8 mouse cellular contexts compared by ENCODE assay signal in the genomic region with DNA sequence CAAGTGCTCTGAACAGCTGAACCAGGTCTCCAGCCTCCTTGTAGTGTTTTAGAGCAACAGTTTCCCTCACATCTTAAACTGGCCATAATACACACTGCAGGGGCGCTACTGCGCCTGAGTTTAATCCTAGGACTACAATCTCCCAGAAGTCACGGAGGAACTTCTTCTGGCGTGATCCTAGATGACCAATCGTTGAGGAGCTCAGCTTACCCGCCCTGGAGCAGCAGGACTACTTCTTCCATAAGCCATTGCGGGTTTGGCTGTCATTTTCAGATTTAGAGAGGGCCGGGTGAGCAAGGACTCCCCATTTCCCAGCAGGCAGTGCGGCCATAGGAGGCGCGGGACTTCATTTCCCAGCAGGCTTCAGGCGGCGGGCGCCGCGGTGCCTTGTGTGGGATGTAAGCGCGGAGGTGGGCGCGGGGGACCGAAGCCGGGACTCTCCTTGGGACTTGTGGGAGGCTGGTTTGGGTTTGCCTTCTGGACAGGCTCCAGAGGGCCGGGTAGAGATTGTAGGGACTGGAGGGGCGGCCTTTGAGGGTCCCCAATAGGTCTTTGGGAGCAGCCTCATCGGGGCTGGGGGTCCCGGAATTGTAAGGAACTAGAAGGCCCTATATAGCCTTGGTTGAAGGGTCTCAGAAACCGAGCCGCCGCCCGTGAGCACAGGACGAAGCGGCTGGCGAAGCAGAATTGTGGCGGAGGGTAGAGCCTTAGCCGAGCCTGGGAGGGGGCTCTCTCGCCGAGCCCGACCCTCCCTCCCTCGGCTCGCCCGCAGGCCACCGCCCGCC. TPM values are rescaled to one million over a fixed set of nuclear protein-coding genes. Genes with fewer than 3 reads are reported as not detected.
A peak's percentile ranks its signal among the peaks of the same experiment; 100 is the strongest.
DNase-seq lines count a peak whose midpoint lies in the region; ATAC-seq lines count a peak whose summit lies in the region.

A gene (plus strand): TSS at position 307 of the 785 bp plus-strand sequence.

- H3K9me3 ChIP-seq in heart, embryonic 14.5 days (ENCODE audit: control insufficient read depth, low read length): no peaks in the 10 kb centered on the region
- no peaks in the 10 kb centered on the region for H3K9me3 ChIP-seq in liver, embryonic 13.5 days (replicated peaks)
- H3K9me3 ChIP-seq in stomach, embryonic 16.5 days (replicated peaks; ENCODE audit: control insufficient read depth, low read length): no peaks in the 10 kb centered on the region

- peaks cover 18 to 23% of the 10 kb centered on the region in 2 experiments for H3K4me1 ChIP-seq in heart, embryonic 14.5 days (ENCODE audit: control insufficient read depth in 2 of 2, insufficient read depth in 2 of 2, low read length in 2 of 2)
- H3K4me1 ChIP-seq in liver, embryonic 13.5 days (replicated peaks): peaks cover 62% of the 10 kb centered on the region
- H3K4me1 ChIP-seq in stomach, embryonic 16.5 days (ENCODE audit: control insufficient read depth, insufficient read depth, low read length): peaks cover 24% of the 10 kb centered on the region

- peaks cover 33% of the 10 kb centered on the region for H3K36me3 ChIP-seq in heart, embryonic 14.5 days (ENCODE audit: control insufficient read depth, insufficient read depth, low read length)
- peaks cover 33% of the 10 kb centered on the region for H3K36me3 ChIP-seq in liver, embryonic 13.5 days
- H3K36me3 ChIP-seq in stomach, embryonic 16.5 days (ENCODE audit: control insufficient read depth, insufficient read depth, low read length): peaks cover 9% of the 10 kb centered on the region; the same call in 1 of the 2 replicates

- DNase-seq in c-Kit-negative CD71-positive TER-119-positive erythroid progenitor cells, embryonic 14.5 days (ENCODE audit: low read depth, low spot score): peak; percentile 78
- peak; percentile 95 for DNase-seq in fibroblast of lung, adult 2 months (ENCODE audit: low read depth)
- DNase-seq in kidney, postnatal 14 days: peak; percentile 97
- peak; percentile 88 for DNase-seq in liver, embryonic 13.5 days
- DNase-seq in neural tube, embryonic 10.5 days (ENCODE audit: extremely low spot score, low spot score): peak; percentile 91

- peak within 1 kb of the TSS; percentile 92 for H3K9ac ChIP-seq in heart, embryonic 14.5 days (ENCODE audit: low read length)
- peak within 1 kb of the TSS; percentile 92 for H3K9ac ChIP-seq in liver, embryonic 13.5 days
- peak within 1 kb of the TSS; percentile 84 for H3K9ac ChIP-seq in stomach, embryonic 16.5 days (ENCODE audit: low read length)

- H3K4me3 ChIP-seq in heart, embryonic 14.5 days (ENCODE audit: control insufficient read depth in 1 of 2, insufficient read depth in 1 of 2, low read depth in 1 of 2, low read length in 2 of 2): peak within 1 kb of the TSS; percentile 67 to 93
- H3K4me3 ChIP-seq in liver, embryonic 13.5 days (replicated peaks): peak within 1 kb of the TSS; percentile 83
- H3K4me3 ChIP-seq in stomach, embryonic 16.5 days (replicated peaks; ENCODE audit: low read length): peak within 1 kb of the TSS; percentile 71

- no peaks in the 10 kb centered on the region for H3K27me3 ChIP-seq in heart, embryonic 14.5 days (ENCODE audit: control insufficient read depth, insufficient read depth, low read length)
- H3K27me3 ChIP-seq in liver, embryonic 13.5 days: no peaks in the 10 kb centered on the region
- H3K27me3 ChIP-seq in stomach, embryonic 16.5 days (ENCODE audit: control insufficient read depth, insufficient read depth, low read length): no peaks in the 10 kb centered on the region

- peak within 1 kb of the TSS; percentile 79 to 92 for H3K27ac ChIP-seq in heart, embryonic 14.5 days (replicated peaks in 1 of 2; ENCODE audit: control insufficient read depth in 1 of 2, insufficient read depth in 1 of 2, low read depth in 2 of 2, low read length in 2 of 2)
- H3K27ac ChIP-seq in liver, embryonic 13.5 days: peak within 1 kb of the TSS; percentile 79
- H3K27ac ChIP-seq in stomach, embryonic 16.5 days (ENCODE audit: low read length): peak within 1 kb of the TSS; percentile 80

- H3K4me2 ChIP-seq in heart, embryonic 14.5 days (ENCODE audit: low read length): peak within 1 kb of the TSS; percentile 94
- H3K4me2 ChIP-seq in liver, embryonic 13.5 days: peak within 1 kb of the TSS; percentile 98
- H3K4me2 ChIP-seq in stomach, embryonic 16.5 days (ENCODE audit: low read depth, low read length): peak within 1 kb of the TSS; percentile 92

- peak; percentile 91 for ATAC-seq in CD4-positive, CD25-positive, alpha-beta regulatory T cell, adult 4 months
- peak; percentile 90 for ATAC-seq in heart, embryonic 14.5 days (ENCODE audit: insufficient number of reproducible peaks, insufficient read depth, low FRiP score, low read depth)
- peak; percentile 88 for ATAC-seq in liver, embryonic 13.5 days (ENCODE audit: low read depth)
- ATAC-seq in stomach, embryonic 16.5 days (ENCODE audit: insufficient read depth, low FRiP score): peak; percentile 94

- under 1% methylated on average over 41 of the region's 43 CpGs for WGBS in heart, embryonic 14.5 days
- under 1% methylated on average over 43 of the region's 43 CpGs for WGBS in liver, embryonic 13.5 days (ENCODE audit: insufficient replicate concordance)
- 0% methylated on average over 41 of the region's 43 CpGs for WGBS in stomach, embryonic 16.5 days

RNA-seq across cellular contexts. Expression of the gene that starts here (rescaled TPM):
- polyA plus RNA-seq in CD4-positive, CD25-positive, alpha-beta regulatory T cell, adult 4 months (2017; shearing (Covaris generic)): 10 to 100 TPM; 16.9 to 32.1 TPM
- polyA plus RNA-seq in heart, embryonic 14.5 days (2014; fragmentation: Nextera tagmentation; extraction: Ambion mirVana): 23.3 and 24.1 TPM in 2 replicates
- polyA plus RNA-seq in liver, embryonic 13.5 days (2015; fragmentation: Nextera tagmentation; extraction: Ambion mirVana): 26.3 and 29.9 TPM in 2 replicates
- polyA plus RNA-seq in stomach, embryonic 16.5 days (2015; fragmentation: Nextera tagmentation; extraction: Ambion mirVana): 59.0 and 60.2 TPM in 2 replicates

Comparison
In these comparisons a context has a peak if more than half of its experiments do, and no peak if none do; other contexts are left out.
1. Peak in every context shown above with its lines: DNase-seq, ATAC-seq, H3K4me3 ChIP-seq and H3K27ac ChIP-seq.